ENCODE assay signal across 13 mouse cellular contexts in genomic region chr5:142431811-142432434, GRCm38 (mm10). TPM values are rescaled to one million over a fixed set of nuclear protein-coding genes. Genes with fewer than 3 reads are reported as not detected.
A peak's percentile ranks its signal among the peaks of the same experiment; 100 is the strongest.
DNase-seq lines count a peak whose midpoint lies in the region; ATAC-seq lines count a peak whose summit lies in the region.
"Had no signal": no experiment of that assay in that cellular context is flagged by ENCODE, and none has a peak within 500 bp of the region (broad histone marks: within the 10 kb centered on the region; RNA-seq: fewer than 3 reads in every experiment).

No protein-coding gene starts in this region.

- H3K4me3 ChIP-seq in heart, embryonic 12.5 days = no peak overlapping the region
- H3K4me3 ChIP-seq in midbrain, embryonic 10.5 days = no peak overlapping the region
- H3K4me3 ChIP-seq in midbrain, embryonic 14.5 days (replicated peaks; ENCODE audit: low read depth, low read length) = no peak overlapping the region
- H3K4me3 ChIP-seq in limb, embryonic 10.5 days = no peak overlapping the region
- no peak overlapping the region for H3K4me3 ChIP-seq in stomach, embryonic 16.5 days (replicated peaks; ENCODE audit: low read length)
- H3K4me3 ChIP-seq: liver, embryonic 15.5 days had no signal

- no peak overlapping the region; the same call in 1 of the 2 replicates for H3K9ac ChIP-seq in heart, embryonic 12.5 days
- no peak overlapping the region for H3K9ac ChIP-seq in midbrain, embryonic 14.5 days (replicated peaks; ENCODE audit: low read length)
- H3K9ac ChIP-seq in stomach, embryonic 16.5 days (ENCODE audit: low read length) = 0 out of 2 replicates have a peak overlapping the region, but pooled peaks have one; percentile 2
- H3K9ac ChIP-seq: liver, embryonic 15.5 days had no signal

- H3K9me3 ChIP-seq in heart, embryonic 12.5 days (replicated peaks) = no peaks in the 10 kb centered on the region
- no peaks in the 10 kb centered on the region for H3K9me3 ChIP-seq in midbrain, embryonic 10.5 days (replicated peaks)
- no peaks in the 10 kb centered on the region for H3K9me3 ChIP-seq in midbrain, embryonic 14.5 days (ENCODE audit: control insufficient read depth, low read length)
- H3K9me3 ChIP-seq in limb, embryonic 10.5 days (replicated peaks) = no peaks in the 10 kb centered on the region
- H3K9me3 ChIP-seq in stomach, embryonic 16.5 days (replicated peaks; ENCODE audit: control insufficient read depth, low read length) = no peaks in the 10 kb centered on the region
- H3K9me3 ChIP-seq: liver, embryonic 15.5 days had no signal

- peak; percentile 51 to 52 for DNase-seq in heart, adult 18-20 months
- no peak for DNase-seq in midbrain, embryonic 10.5 days (ENCODE audit: low spot score)
- DNase-seq in midbrain, embryonic 14.5 days = no peak
- DNase-seq in limb, embryonic 10.5 days (ENCODE audit: low spot score) = no peak
- no peak for DNase-seq in neural tube, embryonic 10.5 days (ENCODE audit: extremely low spot score, low spot score)
- DNase-seq in right cerebral cortex, postnatal 4 days = no peak
- DNase-seq: cerebellum, adult 11 months; right cerebral cortex, postnatal 14 days; thymus, postnatal 14 days had no signal

- ATAC-seq in heart, embryonic 12.5 days (ENCODE audit: insufficient number of reproducible peaks, low FRiP score) = no peak
- no peak for ATAC-seq in midbrain, embryonic 14.5 days (ENCODE audit: low FRiP score, low TSS enrichment)
- ATAC-seq in stomach, embryonic 16.5 days (ENCODE audit: insufficient read depth, low FRiP score) = no peak
- ATAC-seq: CD4-positive, CD25-positive, alpha-beta regulatory T cell, adult 4 months had no signal

- 57% methylated on average over 9 of the region's 9 CpGs for whole genome bisulfite sequencing in heart, embryonic 12.5 days
- 86% methylated on average over 9 of the region's 9 CpGs for WGBS in midbrain, embryonic 10.5 days
- 84% methylated on average over 9 of the region's 9 CpGs for WGBS in midbrain, embryonic 14.5 days
- WGBS in limb, embryonic 10.5 days = 82% methylated on average over 9 of the region's 9 CpGs
- 62% methylated on average over 9 of the region's 9 CpGs for WGBS in stomach, embryonic 16.5 days

- H3K27ac ChIP-seq in heart, embryonic 12.5 days (ENCODE audit: poor library complexity, severe bottlenecking) = no peak overlapping the region
- H3K27ac ChIP-seq in midbrain, embryonic 10.5 days (replicated peaks) = 0 out of 2 replicates have a peak overlapping the region, but pooled peaks have one; percentile 4
- H3K27ac ChIP-seq in midbrain, embryonic 14.5 days (replicated peaks; ENCODE audit: low read depth, low read length) = no peak overlapping the region
- 0 out of 2 replicates have a peak overlapping the region, but pooled peaks have one; percentile 26 for H3K27ac ChIP-seq in limb, embryonic 10.5 days
- peak overlapping the region; percentile 7; the same call in 1 of the 2 replicates for H3K27ac ChIP-seq in stomach, embryonic 16.5 days (ENCODE audit: low read length)
- H3K27ac ChIP-seq: liver, embryonic 15.5 days had no signal

- H3K27me3 ChIP-seq in heart, embryonic 12.5 days (replicated peaks) = no peaks in the 10 kb centered on the region
- no peaks in the 10 kb centered on the region for H3K27me3 ChIP-seq in midbrain, embryonic 10.5 days (ENCODE audit: low read depth, poor library complexity, severe bottlenecking)
- no peaks in the 10 kb centered on the region for H3K27me3 ChIP-seq in midbrain, embryonic 14.5 days (ENCODE audit: control insufficient read depth, insufficient read depth, low read length)
- no peaks in the 10 kb centered on the region for H3K27me3 ChIP-seq in limb, embryonic 10.5 days (ENCODE audit: low read depth, poor library complexity, severe bottlenecking)
- no peaks in the 10 kb centered on the region for H3K27me3 ChIP-seq in stomach, embryonic 16.5 days (ENCODE audit: control insufficient read depth, insufficient read depth, low read length)
- H3K27me3 ChIP-seq: liver, embryonic 15.5 days had no signal

- H3K4me2 ChIP-seq in heart, embryonic 12.5 days = no peak overlapping the region
- H3K4me2 ChIP-seq in midbrain, embryonic 14.5 days (ENCODE audit: low read length) = no peak overlapping the region
- H3K4me2 ChIP-seq in stomach, embryonic 16.5 days (ENCODE audit: low read depth, low read length) = no peak overlapping the region
- H3K4me2 ChIP-seq: liver, embryonic 15.5 days had no signal

- peaks cover 22% of the 10 kb centered on the region for H3K36me3 ChIP-seq in heart, embryonic 12.5 days
- H3K36me3 ChIP-seq in midbrain, embryonic 10.5 days = peaks cover 55% of the 10 kb centered on the region
- H3K36me3 ChIP-seq in midbrain, embryonic 14.5 days (ENCODE audit: control insufficient read depth, insufficient read depth, low read length) = peaks cover 18% of the 10 kb centered on the region
- peaks cover 41% of the 10 kb centered on the region for H3K36me3 ChIP-seq in limb, embryonic 10.5 days
- H3K36me3 ChIP-seq in stomach, embryonic 16.5 days (ENCODE audit: control insufficient read depth, insufficient read depth, low read length) = peaks cover 13% of the 10 kb centered on the region; the same call in 1 of the 2 replicates

- H3K4me1 ChIP-seq in heart, embryonic 12.5 days (replicated peaks) = peaks cover 47% of the 10 kb centered on the region
- peaks cover 47% of the 10 kb centered on the region for H3K4me1 ChIP-seq in midbrain, embryonic 10.5 days
- no peaks in the 10 kb centered on the region for H3K4me1 ChIP-seq in midbrain, embryonic 14.5 days (ENCODE audit: control insufficient read depth, insufficient read depth, low read length)
- H3K4me1 ChIP-seq in limb, embryonic 10.5 days = peaks cover 32% of the 10 kb centered on the region
- peaks cover 33% of the 10 kb centered on the region for H3K4me1 ChIP-seq in stomach, embryonic 16.5 days (ENCODE audit: control insufficient read depth, insufficient read depth, low read length)

RNA-seq across cellular contexts. Expression of gene Foxk1, which starts 30.6 kb away (rescaled TPM):
- total RNA-seq in heart, adult 18-20 months (2021) = 10 to 100 TPM; 15.7 to 15.9 TPM
- 5.8 and 7.2 TPM in 2 replicates for polyA plus RNA-seq in heart, embryonic 12.5 days (2016; fragmentation: Nextera tagmentation; extraction: Ambion mirVana)
- polyA plus RNA-seq in midbrain, embryonic 10.5 days (2016; fragmentation: Nextera tagmentation; extraction: Ambion mirVana) = 3.7 and 5.3 TPM in 2 replicates
- 4.2 and 4.6 TPM in 2 replicates for polyA plus RNA-seq in midbrain, embryonic 14.5 days (2014; fragmentation: Nextera tagmentation; extraction: Ambion mirVana)
- 3.5 and 4.5 TPM in 2 replicates for polyA plus RNA-seq in limb, embryonic 10.5 days (2016; fragmentation: Nextera tagmentation; extraction: Ambion mirVana)
- polyA plus RNA-seq in stomach, embryonic 16.5 days (2015; fragmentation: Nextera tagmentation; extraction: Ambion mirVana) = 3.5 and 3.7 TPM in 2 replicates

RNA-seq across cellular contexts. Expression of gene Ap5z1, which starts 31.8 kb away (rescaled TPM):
- total RNA-seq in heart, adult 18-20 months (2021) = 1 to 10 TPM; 5.0 to 6.0 TPM
- 7.3 and 9.9 TPM in 2 replicates for polyA plus RNA-seq in heart, embryonic 12.5 days (2016; fragmentation: Nextera tagmentation; extraction: Ambion mirVana)
- polyA plus RNA-seq in midbrain, embryonic 10.5 days (2016; fragmentation: Nextera tagmentation; extraction: Ambion mirVana) = 12.3 and 14.6 TPM in 2 replicates
- 12.6 and 13.9 TPM in 2 replicates for polyA plus RNA-seq in midbrain, embryonic 14.5 days (2014; fragmentation: Nextera tagmentation; extraction: Ambion mirVana)
- 11.2 and 16.2 TPM in 2 replicates for polyA plus RNA-seq in limb, embryonic 10.5 days (2016; fragmentation: Nextera tagmentation; extraction: Ambion mirVana)
- polyA plus RNA-seq in stomach, embryonic 16.5 days (2015; fragmentation: Nextera tagmentation; extraction: Ambion mirVana) = 9.5 and 10.4 TPM in 2 replicates

Comparison
In these comparisons a context has a peak if more than half of its experiments do, and no peak if none do; other contexts are left out.
1. H3K27ac ChIP-seq: peak in midbrain, embryonic 10.5 days (single experiment), limb, embryonic 10.5 days (single experiment) and stomach, embryonic 16.5 days (single experiment); none in heart, embryonic 12.5 days (single experiment) and midbrain, embryonic 14.5 days (single experiment).
2. DNase-seq: peak in heart, adult 18-20 months (2 of 2); none in midbrain, embryonic 10.5 days (single experiment), midbrain, embryonic 14.5 days (single experiment), limb, embryonic 10.5 days (single experiment), neural tube, embryonic 10.5 days (single experiment) and right cerebral cortex, postnatal 4 days (single experiment).